Mouse (Mus musculus) cerebellum, postnatal 36 days (tissue): ENCODE measurements at regions not wholly inside any gene's neighbourhood (a gene's known extent, or its start where the extent isn't known, plus 50 kb on each side); places are given as distances from the start of the nearest gene placed in this dataset.
A peak's percentile ranks its signal among the peaks of the same experiment; 100 is the strongest.

Source experiments
- DNase-seq, 2 experiments: peaks; one replicate each; pipeline ENCODE4 v3.0.0; 2021 to 2022; ENCODE audit warnings: mixed read lengths in 2 of 2

- no peak for DNase-seq
These were observed 67.9 kb downstream of the 3100002H09Rik start for GRCm38 (mm10) chr4:124542696-124543095.

- no peak for DNase-seq
These were observed 72.1 kb downstream of the 3100002H09Rik start for GRCm38 (mm10) chr4:124538471-124538870.

GRCm38 (mm10) chr4:124537681-124538080 is 72.9 kb downstream of the 3100002H09Rik start:
- no peak for DNase-seq

- DNase-seq: no peak
These were observed 77.0 kb downstream of the 3100002H09Rik start for GRCm38 (mm10) chr4:124533614-124534013.

GRCm38 (mm10) chr4:124530596-124530995 is 80.0 kb downstream of the 3100002H09Rik start:
- no peak for DNase-seq

- no peak for DNase-seq
These were observed 83.8 kb downstream of the 3100002H09Rik start for GRCm38 (mm10) chr4:124526822-124527221.

- DNase-seq: no peak
These were observed 84.2 kb downstream of the 3100002H09Rik start for GRCm38 (mm10) chr4:124526362-124526761.

GRCm38 (mm10) chr4:124520309-124520708 is 90.3 kb downstream of the 3100002H09Rik start:
- DNase-seq: no peak

GRCm38 (mm10) chr4:124511761-124512160 is 98.8 kb downstream of the 3100002H09Rik start:
- DNase-seq: peak; percentile 11 to 14

GRCm38 (mm10) chr4:124510816-124511215 is 99.8 kb downstream of the 3100002H09Rik start:
- DNase-seq: no peak

- peak; percentile 62 to 73 for DNase-seq
These were observed 100.9 kb downstream of the 3100002H09Rik start for GRCm38 (mm10) chr4:124509695-124510094.

- DNase-seq: no peak
These were observed 104.4 kb downstream of the 3100002H09Rik start for GRCm38 (mm10) chr4:124506083-124506647.

GRCm38 (mm10) chr4:124501785-124502184 is 108.8 kb downstream of the 3100002H09Rik start:
- no peak for DNase-seq

GRCm38 (mm10) chr4:124498043-124498442 is 112.6 kb downstream of the 3100002H09Rik start:
- no peak for DNase-seq

GRCm38 (mm10) chr4:124485941-124486581 is 124.5 kb downstream of the 3100002H09Rik start:
- peak in 1 of 2 experiments; percentile 4 for DNase-seq

- no peak for DNase-seq
These were observed 125.7 kb downstream of the 3100002H09Rik start for GRCm38 (mm10) chr4:124484613-124485586.

GRCm38 (mm10) chr4:124477870-124478301 is 132.7 kb downstream of the 3100002H09Rik start:
- DNase-seq: no peak

- DNase-seq: no peak
These were observed 133.2 kb downstream of the 3100002H09Rik start for GRCm38 (mm10) chr4:124477359-124477868.

- DNase-seq: no peak
These were observed 145.3 kb downstream of the 3100002H09Rik start for GRCm38 (mm10) chr4:124465229-124465820.

GRCm38 (mm10) chr4:124455511-124456338 is 154.9 kb downstream of the 3100002H09Rik start:
- DNase-seq: no peak

GRCm38 (mm10) chr4:124451131-124451530 is 159.5 kb downstream of the 3100002H09Rik start:
- DNase-seq: no peak

- peak; percentile 32 to 34 for DNase-seq
These were observed 164.0 kb downstream of the 3100002H09Rik start for GRCm38 (mm10) chr4:124446615-124447014.
